Mouse (Mus musculus): Measurements from ENCODE around the gene Lag3. TPM values are rescaled to one million over a fixed set of nuclear protein-coding genes. Genes with fewer than 3 reads are reported as not detected.

Gene Lag3
- total RNA-seq, 2 experiments from 2014 or later: 0.68 to 1.0 TPM

- no peak for DNase-seq
Measured at GRCm38 (mm10) chr6:124858561-124859318, 52.8 kb downstream of the Lag3 start.

DNA sequence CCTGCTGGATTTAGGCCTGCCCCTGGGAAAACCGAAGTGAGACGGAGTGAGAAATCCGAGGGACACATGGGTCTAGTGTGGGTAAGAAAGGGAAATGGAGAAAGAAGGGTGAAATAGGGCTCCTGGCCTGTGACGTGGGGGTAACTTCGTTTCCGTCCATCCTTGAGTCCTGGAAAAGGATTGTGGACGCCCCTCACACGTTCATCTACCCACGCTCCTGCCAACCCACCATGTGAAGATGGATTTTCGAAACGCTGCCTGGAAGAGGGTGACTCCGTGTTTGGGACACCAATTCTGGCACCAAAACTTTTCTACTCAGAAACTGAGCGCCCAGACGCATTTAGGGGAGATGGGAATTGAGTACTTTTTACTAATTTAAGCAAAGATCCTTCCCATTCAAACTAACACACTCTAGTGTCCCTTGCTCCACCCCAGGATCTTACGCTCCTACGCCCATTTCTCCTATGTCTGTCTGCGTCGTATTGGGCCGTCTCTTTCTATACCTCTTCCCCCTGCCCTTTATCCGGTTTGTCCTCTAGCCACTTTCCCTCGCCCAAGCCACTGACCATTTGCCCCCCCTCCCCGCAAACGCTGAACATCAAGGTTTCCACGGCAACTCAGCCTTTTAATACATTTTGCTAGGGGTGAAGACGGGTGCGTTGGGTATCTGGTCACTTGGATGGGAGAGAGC is 53.5 kb downstream of the Lag3 start:
- no peak for DNase-seq

GRCm38 (mm10) chr6:124856916-124857839 is 54.3 kb downstream of the Lag3 start, which contains the start of gene P3h3:
TSS of gene P3h3 (minus strand) at chr6:124857752.
- DNase-seq: peak; percentile 86

DNA sequence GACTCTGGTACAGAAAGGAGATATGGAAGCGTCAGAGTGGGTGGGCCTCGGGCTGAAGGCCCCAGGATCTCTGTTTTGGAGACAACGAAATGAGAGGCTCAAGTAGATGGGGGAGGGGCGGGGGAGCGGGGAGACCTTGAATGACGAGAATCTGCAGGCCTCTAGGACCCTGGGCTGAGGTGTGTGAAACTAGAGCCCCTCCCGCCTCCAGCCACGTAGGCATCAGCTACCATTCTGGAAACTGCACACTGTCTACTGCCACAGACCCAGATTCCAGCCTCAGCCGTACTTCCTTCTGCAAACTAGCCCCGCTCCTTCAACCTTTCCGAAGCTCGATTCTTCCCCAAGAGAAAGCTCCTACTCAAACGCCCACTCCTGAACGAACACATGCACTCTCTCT is 55.2 kb downstream of the Lag3 start:
- no peak for DNase-seq

DNA sequence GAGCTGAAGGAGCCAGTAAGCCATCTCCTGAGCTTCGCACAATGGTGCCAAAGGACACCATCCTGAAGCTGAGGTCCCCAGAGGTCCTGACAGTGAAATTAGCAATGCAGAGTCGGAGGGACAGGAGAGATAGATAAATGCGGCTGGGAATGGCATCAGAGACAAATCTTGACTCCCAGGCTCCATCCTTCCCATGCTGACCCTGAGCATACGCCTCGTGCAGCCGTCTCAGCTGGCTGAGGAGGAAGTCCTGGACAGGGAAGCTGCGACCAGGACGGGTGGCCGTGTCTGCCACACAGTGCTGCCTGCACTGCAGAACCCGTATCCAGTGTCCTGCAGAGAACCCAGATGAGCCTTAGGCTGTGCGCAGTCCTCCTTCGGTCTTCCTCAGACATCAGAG is 56.9 kb downstream of the Lag3 start:
- no peak for DNase-seq

Other genes starting within 250 kb of the Lag3 start
- 10 to 100 TPM; 53.5 to 55.8 TPM for gene Lpcat3, start 248.7 kb downstream of the Lag3 start, total RNA-seq (2021)
- gene Emg1, start 199.5 kb downstream of the Lag3 start, total RNA-seq (2021): 10 to 100 TPM; 72.9 to 73.6 TPM
- gene Phb2, start 199.4 kb downstream of the Lag3 start, total RNA-seq (2021): 100 to 1,000 TPM; 398 to 399 TPM
- gene Ptpn6, start 173.0 kb downstream of the Lag3 start, total RNA-seq (2021): 1 to 10 TPM; 5.3 to 5.4 TPM
- gene Grcc10, start 170.3 kb downstream of the Lag3 start, total RNA-seq (2021): 100 to 1,000 TPM; 259 to 300 TPM
- gene Gm45234, start 155.7 kb downstream of the Lag3 start, total RNA-seq (2021): 1 to 10 TPM in 1 of 2 experiments, not detected in 1; 2.1 TPM
- 10 to 100 TPM; 61.0 to 70.5 TPM for gene Atn1, start 155.2 kb downstream of the Lag3 start, total RNA-seq (2021)
- 10 to 100 TPM; 10.0 to 10.2 TPM for gene Eno2, start 142.0 kb downstream of the Lag3 start, total RNA-seq (2021)
- gene Lrrc23, start 132.0 kb downstream of the Lag3 start, total RNA-seq (2021): under 1 TPM in 1 of 2 experiments, not detected in 1; 0.52 TPM
- gene Spsb2, start 103.0 kb downstream of the Lag3 start, total RNA-seq (2021): 1 to 10 TPM; 3.5 to 4.4 TPM
- gene Tpi1, start 97.4 kb downstream of the Lag3 start, total RNA-seq (2021): 100 to 1,000 TPM; 977 to 982 TPM
- gene Usp5, start 82.2 kb downstream of the Lag3 start, total RNA-seq (2021): 100 to 1,000 TPM; 102 to 104 TPM
- 10 to 100 TPM; 77.8 to 82.6 TPM for gene Cdca3, start 82.2 kb downstream of the Lag3 start, total RNA-seq (2021)
- gene Gnb3, start 71.4 kb downstream of the Lag3 start, total RNA-seq (2021): 1 to 10 TPM; 2.6 to 3.9 TPM
- gene P3h3, start 54.0 kb downstream of the Lag3 start, total RNA-seq (2021): 10 to 100 TPM; 30.0 to 31.6 TPM
- 1 to 10 TPM; 5.7 to 7.4 TPM for gene Gpr162, start 47.7 kb downstream of the Lag3 start, total RNA-seq (2021)
- gene Cd4, start 23.5 kb downstream of the Lag3 start, total RNA-seq (2021): under 1 TPM; 0.41 to 0.55 TPM
- gene Ptms, start 8.4 kb upstream of the Lag3 start, total RNA-seq (2021): 100 to 1,000 TPM; 549 to 587 TPM
- gene Mlf2, start 19.7 kb upstream of the Lag3 start, total RNA-seq (2021): 100 to 1,000 TPM; 237 to 239 TPM
- 100 to 1,000 TPM; 107 to 110 TPM for gene Cops7a, start 53.8 kb upstream of the Lag3 start, total RNA-seq (2021)
- gene Pianp, start 85.0 kb upstream of the Lag3 start, total RNA-seq (2021): 1 to 10 TPM in 1 of 2 experiments, under 1 TPM in 1; 0.69 to 1.5 TPM
- gene Zfp384, start 97.4 kb upstream of the Lag3 start, total RNA-seq (2021): 10 to 100 TPM; 28.5 to 30.7 TPM
- gene Ing4, start 128.1 kb upstream of the Lag3 start, total RNA-seq (2021): 10 to 100 TPM; 40.8 to 43.6 TPM
- gene Acrbp, start 138.0 kb upstream of the Lag3 start, total RNA-seq (2021): 1 to 10 TPM; 1.7 to 3.2 TPM
- not detected for gene Lpar5, start 156.2 kb upstream of the Lag3 start, total RNA-seq (2021)
- gene Chd4, start 184.3 kb upstream of the Lag3 start, total RNA-seq (2021): 100 to 1,000 TPM; 202 to 210 TPM
- 10 to 100 TPM; 24.4 to 25.3 TPM for gene Nop2, start 220.2 kb upstream of the Lag3 start, total RNA-seq (2021)
- gene Iffo1, start 233.5 kb upstream of the Lag3 start, total RNA-seq (2021): 10 to 100 TPM; 18.0 to 18.6 TPM

All from heart, postnatal 4 days (tissue).